Mouse (Mus musculus): ENCODE results near the gene Knop1.

Knop1 gene

GRCm38 (mm10) chr7:118848796-118849195 lies 7.3 kb downstream of the Knop1 start:
- DNase-seq (ENCODE audit: low spot score in 2 of 2), result no peak

GRCm38 (mm10) chr7:118846329-118846728 lies 9.7 kb downstream of the Knop1 start:
- DNase-seq (ENCODE audit: low spot score in 2 of 2), result no peak

GRCm38 (mm10) chr7:118845141-118845540 lies 10.9 kb downstream of the Knop1 start:
- no peak for DNase-seq (ENCODE audit: low spot score in 2 of 2)

- DNase-seq (ENCODE audit: low spot score in 2 of 2), result no peak
Observed at GRCm38 (mm10) chr7:118842938-118843337, 13.1 kb downstream of the Knop1 start.

- no peak for DNase-seq (ENCODE audit: low spot score in 2 of 2)
Observed at GRCm38 (mm10) chr7:118841796-118842195, 14.3 kb downstream of the Knop1 start.

- DNase-seq (ENCODE audit: low spot score in 2 of 2), result no peak
Observed at GRCm38 (mm10) chr7:118841030-118841745, 14.9 kb downstream of the Knop1 start.

GRCm38 (mm10) chr7:118837901-118838300 lies 18.2 kb downstream of the Knop1 start:
- no peak for DNase-seq (ENCODE audit: low spot score in 2 of 2)

- DNase-seq (ENCODE audit: low spot score in 2 of 2), result no peak
Observed at GRCm38 (mm10) chr7:118827975-118828416, 28.1 kb downstream of the Knop1 start.

- DNase-seq (ENCODE audit: low spot score in 2 of 2), result no peak
Observed at GRCm38 (mm10) chr7:118824451-118824850, 31.6 kb downstream of the Knop1 start.

- no peak for DNase-seq (ENCODE audit: low spot score in 2 of 2)
Observed at GRCm38 (mm10) chr7:118821887-118822556, 34.0 kb downstream of the Knop1 start.

GRCm38 (mm10) chr7:118821356-118821755 lies 34.7 kb downstream of the Knop1 start:
- DNase-seq (ENCODE audit: low spot score in 2 of 2), result no peak

GRCm38 (mm10) chr7:118819666-118820065 lies 36.4 kb downstream of the Knop1 start:
- DNase-seq (ENCODE audit: low spot score in 2 of 2), result no peak

GRCm38 (mm10) chr7:118817741-118818140 lies 38.3 kb downstream of the Knop1 start:
- no peak for DNase-seq (ENCODE audit: low spot score in 2 of 2)

GRCm38 (mm10) chr7:118816275-118816674 lies 39.8 kb downstream of the Knop1 start:
- DNase-seq (ENCODE audit: low spot score in 2 of 2), result no peak

- DNase-seq (ENCODE audit: low spot score in 2 of 2), result no peak
Observed at GRCm38 (mm10) chr7:118813592-118813991, 42.5 kb downstream of the Knop1 start.

- no peak for DNase-seq (ENCODE audit: low spot score in 2 of 2)
Observed at GRCm38 (mm10) chr7:118811407-118812106, 44.5 kb downstream of the Knop1 start.

GRCm38 (mm10) chr7:118807899-118808298 lies 48.2 kb downstream of the Knop1 start:
- DNase-seq (ENCODE audit: low spot score in 2 of 2), result peak in 1 of 2 experiments; percentile 21

- DNase-seq (ENCODE audit: low spot score in 2 of 2), result no peak
Observed at GRCm38 (mm10) chr7:118806631-118807411, 49.2 kb downstream of the Knop1 start.

GRCm38 (mm10) chr7:118803425-118803824 lies 52.6 kb downstream of the Knop1 start:
- DNase-seq (ENCODE audit: low spot score in 2 of 2), result no peak

- no peak for DNase-seq (ENCODE audit: low spot score in 2 of 2)
Observed at GRCm38 (mm10) chr7:118801791-118802190, 54.3 kb downstream of the Knop1 start.

- DNase-seq (ENCODE audit: low spot score in 2 of 2), result no peak
Observed at GRCm38 (mm10) chr7:118800112-118800734, 55.8 kb downstream of the Knop1 start.
